8 mouse cellular contexts compared by ENCODE assay signal in the genomic region with DNA sequence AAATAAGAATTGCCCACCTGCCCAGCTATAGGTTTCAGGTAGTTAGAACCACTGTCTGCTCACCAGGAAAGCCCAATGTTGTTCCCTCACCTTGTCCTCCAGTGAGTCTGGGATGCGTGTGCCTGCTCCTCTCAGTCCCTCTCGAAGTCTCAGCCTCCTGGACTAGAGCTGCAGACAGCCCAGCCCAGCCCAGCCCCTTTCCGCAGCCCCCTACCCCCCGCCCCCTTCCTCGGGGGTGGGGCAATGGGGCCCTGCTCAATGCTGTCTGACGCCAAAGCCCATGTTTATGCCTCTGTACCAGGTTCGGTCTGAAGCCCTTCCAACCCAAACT. TPM values are rescaled to one million over a fixed set of nuclear protein-coding genes. Genes with fewer than 3 reads are reported as not detected.
DNase-seq lines count a peak whose midpoint lies in the region; ATAC-seq lines count a peak whose summit lies in the region.

A gene (minus strand): TSS at position 207 of the 331 bp plus-strand sequence.

- H3K36me3 ChIP-seq in kidney, embryonic 16.5 days (ENCODE audit: insufficient read depth, low read length) = peaks cover 19% of the 10 kb centered on the region; the same call in 1 of the 2 replicates
- peaks cover 26% of the 10 kb centered on the region for H3K36me3 ChIP-seq in forebrain, embryonic 13.5 days (ENCODE audit: poor library complexity, severe bottlenecking)
- H3K36me3 ChIP-seq in limb, embryonic 12.5 days = peaks cover 30% of the 10 kb centered on the region
- peaks cover 14% of the 10 kb centered on the region for H3K36me3 ChIP-seq in neural tube, embryonic 14.5 days (ENCODE audit: control insufficient read depth, insufficient read depth, low read length)

- no peak for DNase-seq in kidney, adult 11 months
- DNase-seq in ZHBTc4 (ENCODE audit: low read depth, low spot score) = peak; percentile 1
- DNase-seq in heart, postnatal 4 days = peak; percentile 28
- no peak for DNase-seq in spleen, adult 18-20 months

- H3K4me3 ChIP-seq in kidney, embryonic 16.5 days (ENCODE audit: low read length) = peak within 1 kb of the TSS; percentile 61
- peak within 1 kb of the TSS; percentile 48 for H3K4me3 ChIP-seq in forebrain, embryonic 13.5 days
- H3K4me3 ChIP-seq in limb, embryonic 12.5 days (replicated peaks) = peak within 1 kb of the TSS; percentile 49
- H3K4me3 ChIP-seq in neural tube, embryonic 14.5 days (ENCODE audit: low read depth, low read length) = peak within 1 kb of the TSS; percentile 40

- H3K9ac ChIP-seq in kidney, embryonic 16.5 days (replicated peaks; ENCODE audit: low read length) = peak within 1 kb of the TSS; percentile 66
- peak within 1 kb of the TSS; percentile 56 for H3K9ac ChIP-seq in forebrain, embryonic 13.5 days
- H3K9ac ChIP-seq in limb, embryonic 12.5 days (replicated peaks) = peak within 1 kb of the TSS; percentile 56
- H3K9ac ChIP-seq in neural tube, embryonic 14.5 days (replicated peaks; ENCODE audit: low read depth, low read length) = peak within 1 kb of the TSS; percentile 47

- peak; percentile 56 for ATAC-seq in kidney, embryonic 16.5 days (ENCODE audit: low FRiP score, low TSS enrichment)
- peak; percentile 28 for ATAC-seq in forebrain, embryonic 13.5 days
- ATAC-seq in limb, embryonic 12.5 days (ENCODE audit: insufficient number of reproducible peaks, insufficient read depth, low FRiP score, low TSS enrichment, low read depth) = peak; percentile 54
- peak; percentile 54 for ATAC-seq in neural tube, embryonic 14.5 days (ENCODE audit: low read depth)

- H3K27ac ChIP-seq in kidney, embryonic 16.5 days (ENCODE audit: low read length) = peak within 1 kb of the TSS; percentile 89
- peak within 1 kb of the TSS; percentile 72 for H3K27ac ChIP-seq in forebrain, embryonic 13.5 days
- peak within 1 kb of the TSS; percentile 87 for H3K27ac ChIP-seq in limb, embryonic 12.5 days
- peak within 1 kb of the TSS; percentile 80 for H3K27ac ChIP-seq in neural tube, embryonic 14.5 days (ENCODE audit: low read depth, low read length)

- 34% methylated on average over 7 of the region's 7 CpGs for WGBS in kidney, embryonic 16.5 days
- WGBS in forebrain, embryonic 13.5 days = 17% methylated on average over 7 of the region's 7 CpGs
- 18% methylated on average over 7 of the region's 7 CpGs for WGBS in limb, embryonic 12.5 days
- 15% methylated on average over 7 of the region's 7 CpGs for WGBS in neural tube, embryonic 14.5 days

- H3K9me3 ChIP-seq in kidney, embryonic 16.5 days (ENCODE audit: low read length) = no peaks in the 10 kb centered on the region
- H3K9me3 ChIP-seq in forebrain, embryonic 13.5 days (replicated peaks) = no peaks in the 10 kb centered on the region
- no peaks in the 10 kb centered on the region for H3K9me3 ChIP-seq in limb, embryonic 12.5 days
- no peaks in the 10 kb centered on the region for H3K9me3 ChIP-seq in neural tube, embryonic 14.5 days (ENCODE audit: control insufficient read depth, low read length)

- H3K4me1 ChIP-seq in kidney, embryonic 16.5 days (ENCODE audit: insufficient read depth, low read length) = peaks cover 4% of the 10 kb centered on the region; the same call in 1 of the 2 replicates
- H3K4me1 ChIP-seq in forebrain, embryonic 13.5 days = 0 out of 2 replicates have a peak, but pooled peaks cover 5% of the 10 kb centered on the region
- peaks cover 9% of the 10 kb centered on the region; the same call in 1 of the 2 replicates for H3K4me1 ChIP-seq in limb, embryonic 12.5 days (replicated peaks)
- H3K4me1 ChIP-seq in neural tube, embryonic 14.5 days (ENCODE audit: control insufficient read depth, insufficient read depth, low read length) = no peaks in the 10 kb centered on the region

- H3K4me2 ChIP-seq in kidney, embryonic 16.5 days (replicated peaks; ENCODE audit: low read depth, low read length) = peak within 1 kb of the TSS; percentile 67
- peak within 1 kb of the TSS; percentile 58 for H3K4me2 ChIP-seq in forebrain, embryonic 13.5 days
- H3K4me2 ChIP-seq in limb, embryonic 12.5 days = peak within 1 kb of the TSS; percentile 54
- peak within 1 kb of the TSS; percentile 46 for H3K4me2 ChIP-seq in neural tube, embryonic 14.5 days (ENCODE audit: low read depth, low read length)

- peaks cover 2% of the 10 kb centered on the region; the same call in 1 of the 2 replicates for H3K27me3 ChIP-seq in kidney, embryonic 16.5 days (ENCODE audit: insufficient read depth, low read length)
- no peaks in the 10 kb centered on the region for H3K27me3 ChIP-seq in forebrain, embryonic 13.5 days
- peaks cover 33% of the 10 kb centered on the region for H3K27me3 ChIP-seq in limb, embryonic 12.5 days
- no peaks in the 10 kb centered on the region for H3K27me3 ChIP-seq in neural tube, embryonic 14.5 days (ENCODE audit: control insufficient read depth, insufficient read depth, low read length)

RNA-seq across cellular contexts. Expression of the gene that starts here (rescaled TPM):
- 723 and 769 TPM in 2 replicates for polyA plus RNA-seq in kidney, embryonic 16.5 days (2015; fragmentation: Nextera tagmentation; extraction: Ambion mirVana)
- 248 and 257 TPM in 2 replicates for polyA plus RNA-seq in forebrain, embryonic 13.5 days (2015; fragmentation: Nextera tagmentation; extraction: Ambion mirVana)
- 100 to 1,000 TPM; 206 to 207 TPM for total RNA-seq in heart, postnatal 4 days (2021)
- 538 and 543 TPM in 2 replicates for polyA plus RNA-seq in limb, embryonic 12.5 days (2016; fragmentation: Nextera tagmentation; extraction: Ambion mirVana)
- 502 and 520 TPM in 2 replicates for polyA plus RNA-seq in neural tube, embryonic 14.5 days (2014; fragmentation: Nextera tagmentation; extraction: Ambion mirVana)

Comparison
In these comparisons a context has a peak if more than half of its experiments do, and no peak if none do; other contexts are left out.
1. DNase-seq: peak in ZHBTc4 (single experiment) and heart, postnatal 4 days (single experiment); none in kidney, adult 11 months (single experiment) and spleen, adult 18-20 months (0 of 2).
2. Peak in every context shown above with its lines, with median percentiles within 50 percentile points of each other: ATAC-seq, H3K27ac ChIP-seq, H3K4me2 ChIP-seq, H3K4me3 ChIP-seq and H3K9ac ChIP-seq.